Comparison of ENCODE assay signal across 25 mouse cellular contexts in genomic region chr12:109946179-109946578, GRCm38 (mm10).
DNase-seq lines count a peak whose midpoint lies in the region; ATAC-seq and TF ChIP-seq lines count a peak whose summit lies in the region.
"Had no signal": no experiment of that assay in that cellular context is flagged by ENCODE, and none has a peak within 500 bp of the region (broad histone marks: within the 10 kb centered on the region; RNA-seq: fewer than 3 reads in every experiment).

No protein-coding gene starts in this region.

- peak; percentile 11; the same call in 1 of the 2 replicates for TF ChIP-seq CTCF in stomach, postnatal 0 days (IDR thresholded peaks at IDR 0.05; ENCODE audit: low read depth)

- no peak for DNase-seq in forebrain, embryonic 11.5 days (ENCODE audit: low spot score)
- peak; percentile 27 for DNase-seq in lung, postnatal 10 days
- DNase-seq in lung, adult 18-20 months, result no peak
- no peak for DNase-seq in stomach, postnatal 0 days (ENCODE audit: low spot score)
- DNase-seq in urinary bladder, postnatal 10 days (ENCODE audit: low spot score), result no peak
- no peak for DNase-seq in cerebellum, adult 11-12 months
- DNase-seq: adrenal gland, adult 8-10 months; cerebellum, adult 18-20 months; cerebellum, postnatal 36 days; embryo, embryonic 11 days; forebrain, postnatal 0 days; gastrocnemius, postnatal 14 days; heart, adult 11 months; kidney, adult 9 months; kidney, postnatal 14 days; left cerebral cortex, postnatal 4 days; right cerebral cortex, postnatal 25 days; thymus, adult 2 months had no signal

- no peak for ATAC-seq in forebrain, embryonic 11.5 days (replicated peaks; ENCODE audit: low FRiP score)
- ATAC-seq in forebrain, embryonic 12.5 days (ENCODE audit: low FRiP score), result no peak
- ATAC-seq in intestine, embryonic 15.5 days, result 0 out of 2 replicates have a peak, but pooled peaks have one; percentile 7
- ATAC-seq in stomach, postnatal 0 days (ENCODE audit: low FRiP score, low TSS enrichment), result peak; percentile 30; the same call in 1 of the 2 replicates
- ATAC-seq: forebrain, postnatal 0 days; Patski had no signal

- no peak for TF ChIP-seq EP300 in stomach, postnatal 0 days (optimal IDR thresholded peaks at IDR 0.05)

- WGBS in forebrain, embryonic 11.5 days, result 91% methylated on average over 3 of the region's 3 CpGs
- 83% methylated on average over 3 of the region's 3 CpGs for WGBS in forebrain, embryonic 12.5 days
- WGBS in intestine, embryonic 15.5 days, result 48% methylated on average over 3 of the region's 3 CpGs
- 54% methylated on average over 3 of the region's 3 CpGs for WGBS in stomach, postnatal 0 days

- H3K4me3 ChIP-seq in forebrain, embryonic 11.5 days (ENCODE audit: low read depth, low read length), result no peak overlapping the region
- no peak overlapping the region for H3K4me3 ChIP-seq in forebrain, embryonic 12.5 days (replicated peaks)
- H3K4me3 ChIP-seq in intestine, embryonic 15.5 days (replicated peaks), result no peak overlapping the region
- no peak overlapping the region for H3K4me3 ChIP-seq in stomach, postnatal 0 days (ENCODE audit: low read depth, low read length)
- H3K4me3 ChIP-seq: limb, embryonic 15.5 days; midbrain, embryonic 12.5 days had no signal

- no peaks in the 10 kb centered on the region for H3K9me3 ChIP-seq in forebrain, embryonic 11.5 days (ENCODE audit: control insufficient read depth, low read length)
- H3K9me3 ChIP-seq in forebrain, embryonic 12.5 days, result 0 out of 2 replicates have a peak, but pooled peaks cover 8% of the 10 kb centered on the region
- no peaks in the 10 kb centered on the region for H3K9me3 ChIP-seq in intestine, embryonic 15.5 days
- no peaks in the 10 kb centered on the region for H3K9me3 ChIP-seq in stomach, postnatal 0 days (ENCODE audit: control insufficient read depth, low read length)
- H3K9me3 ChIP-seq: limb, embryonic 15.5 days had no signal

- no peaks in the 10 kb centered on the region for H3K36me3 ChIP-seq in forebrain, embryonic 11.5 days (ENCODE audit: control insufficient read depth, insufficient read depth, low read length)
- no peaks in the 10 kb centered on the region for H3K36me3 ChIP-seq in forebrain, embryonic 12.5 days (replicated peaks)
- H3K36me3 ChIP-seq in intestine, embryonic 15.5 days, result no peaks in the 10 kb centered on the region
- no peaks in the 10 kb centered on the region for H3K36me3 ChIP-seq in stomach, postnatal 0 days (ENCODE audit: control insufficient read depth, insufficient read depth, low read length)
- H3K36me3 ChIP-seq: limb, embryonic 15.5 days; midbrain, embryonic 12.5 days had no signal

- H3K4me1 ChIP-seq in forebrain, embryonic 11.5 days (replicated peaks; ENCODE audit: control insufficient read depth, insufficient read depth, low read length), result peaks cover 26% of the 10 kb centered on the region
- H3K4me1 ChIP-seq in forebrain, embryonic 12.5 days, result peaks cover 56% of the 10 kb centered on the region
- H3K4me1 ChIP-seq in intestine, embryonic 15.5 days (replicated peaks), result peaks cover 26% of the 10 kb centered on the region
- peaks cover 5% of the 10 kb centered on the region; the same call in 1 of the 2 replicates for H3K4me1 ChIP-seq in stomach, postnatal 0 days (replicated peaks; ENCODE audit: control insufficient read depth, insufficient read depth)

- H3K9ac ChIP-seq in forebrain, embryonic 11.5 days (ENCODE audit: low read length), result no peak overlapping the region
- no peak overlapping the region for H3K9ac ChIP-seq in forebrain, embryonic 12.5 days
- H3K9ac ChIP-seq in intestine, embryonic 15.5 days, result no peak overlapping the region
- no peak overlapping the region for H3K9ac ChIP-seq in stomach, postnatal 0 days (ENCODE audit: low read length)
- H3K9ac ChIP-seq: forebrain, postnatal 0 days; limb, embryonic 15.5 days; liver, embryonic 14.5 days; midbrain, embryonic 12.5 days had no signal

- no peaks in the 10 kb centered on the region for H3K27me3 ChIP-seq in forebrain, embryonic 11.5 days (ENCODE audit: control insufficient read depth, insufficient read depth, low read length)
- H3K27me3 ChIP-seq in forebrain, embryonic 12.5 days, result no peaks in the 10 kb centered on the region
- H3K27me3 ChIP-seq in intestine, embryonic 15.5 days (replicated peaks), result no peaks in the 10 kb centered on the region
- H3K27me3 ChIP-seq in stomach, postnatal 0 days (ENCODE audit: control insufficient read depth, insufficient read depth, low read length), result no peaks in the 10 kb centered on the region
- H3K27me3 ChIP-seq: limb, embryonic 15.5 days had no signal

- no peak overlapping the region for H3K4me2 ChIP-seq in forebrain, embryonic 11.5 days (ENCODE audit: low read depth, low read length, severe bottlenecking)
- no peak overlapping the region for H3K4me2 ChIP-seq in forebrain, embryonic 12.5 days
- no peak overlapping the region for H3K4me2 ChIP-seq in intestine, embryonic 15.5 days (replicated peaks)
- no peak overlapping the region for H3K4me2 ChIP-seq in stomach, postnatal 0 days (replicated peaks; ENCODE audit: low read depth)
- H3K4me2 ChIP-seq: heart, embryonic 11.5 days; limb, embryonic 15.5 days; midbrain, embryonic 12.5 days had no signal

- peak overlapping the region; percentile 96; the same call in 1 of the 2 replicates for H3K27ac ChIP-seq in forebrain, embryonic 11.5 days (ENCODE audit: low read depth, low read length)
- no peak overlapping the region for H3K27ac ChIP-seq in forebrain, embryonic 12.5 days
- H3K27ac ChIP-seq in intestine, embryonic 15.5 days, result peak overlapping the region; percentile 36
- peak overlapping the region; percentile 24; the same call in 1 of the 2 replicates for H3K27ac ChIP-seq in stomach, postnatal 0 days (replicated peaks)
- H3K27ac ChIP-seq: limb, embryonic 15.5 days; liver, embryonic 14.5 days had no signal

Comparison
In these comparisons a context has a peak if more than half of its experiments do, and no peak if none do; other contexts are left out.
1. ATAC-seq: peak in intestine, embryonic 15.5 days (single experiment) and stomach, postnatal 0 days (single experiment); none in forebrain, embryonic 11.5 days (single experiment) and forebrain, embryonic 12.5 days (single experiment).